Mouse (Mus musculus) kidney, postnatal 25 days (tissue): ENCODE results near the gene D430042O09Rik.

Source experiments
- DNase-seq, 2 experiments: peaks; one replicate each; pipeline ENCODE4 v3.0.0; 2021; ENCODE audit warnings: mixed read lengths in 2 of 2

Gene D430042O09Rik

DNA sequence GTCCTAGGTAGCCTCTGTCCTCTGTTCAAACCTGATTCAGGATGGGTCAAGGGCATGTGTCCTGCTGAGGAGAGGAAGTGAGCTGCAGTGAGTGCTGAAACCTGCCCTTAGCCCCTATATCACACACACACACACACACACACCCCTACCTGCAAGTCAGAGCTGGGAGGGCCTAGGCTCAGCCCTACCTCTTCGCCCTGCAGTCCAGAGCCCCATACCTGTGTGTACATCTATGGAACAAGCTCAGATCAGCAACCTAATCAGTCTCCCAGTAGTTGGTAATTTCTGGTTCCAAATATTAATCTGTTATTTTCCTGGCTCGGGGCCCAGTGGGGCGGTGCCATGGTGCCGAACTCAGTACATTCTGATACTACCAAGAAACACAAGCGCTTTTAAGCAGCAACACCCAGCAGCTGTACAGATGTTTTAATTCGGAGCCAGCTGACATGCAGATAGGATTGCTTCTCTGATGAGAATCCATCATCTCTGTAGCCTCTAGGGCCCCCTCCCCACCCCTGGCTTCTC, 166.3 kb downstream of the D430042O09Rik start:
- DNase-seq, result no peak

DNA sequence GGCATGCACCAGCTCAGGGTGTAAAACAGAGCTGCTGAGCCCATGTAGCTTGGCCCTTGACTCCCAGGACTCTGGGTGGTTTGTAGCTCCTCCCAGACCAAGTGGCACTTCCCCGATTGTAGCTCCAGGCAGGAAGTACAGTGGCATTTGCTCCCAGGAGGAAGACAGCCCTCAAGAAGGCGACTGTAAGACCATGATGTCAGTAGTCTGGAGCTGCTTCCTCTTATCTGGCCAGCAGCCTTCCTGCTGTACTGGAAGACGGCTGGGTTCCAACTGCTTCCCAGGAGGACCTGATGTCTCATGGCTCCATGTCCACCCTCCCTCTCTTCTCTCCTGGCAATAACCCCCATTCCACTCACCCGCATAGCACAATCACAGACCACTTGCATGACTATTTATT, 170.4 kb downstream of the D430042O09Rik start:
- no peak for DNase-seq

DNA sequence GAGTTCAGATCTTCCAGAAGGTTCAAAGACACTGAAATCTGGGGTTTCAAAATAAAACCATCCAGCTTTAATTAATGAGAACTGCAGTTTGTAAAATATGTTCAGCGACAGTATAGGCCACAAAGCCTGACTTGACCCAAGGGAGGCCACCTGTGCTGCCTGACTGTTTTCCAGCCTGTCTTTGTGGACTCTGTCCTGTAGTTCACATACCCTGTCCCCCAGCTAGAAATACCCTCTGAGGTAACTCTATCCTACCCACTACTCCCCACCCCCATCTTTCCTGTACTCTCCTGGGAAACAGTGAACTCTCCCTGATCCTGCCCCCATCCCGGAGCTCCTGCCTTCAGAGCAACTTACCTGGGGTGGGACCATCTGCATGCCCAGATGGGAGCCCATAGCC, 175.5 kb downstream of the D430042O09Rik start:
- DNase-seq, result no peak

DNA sequence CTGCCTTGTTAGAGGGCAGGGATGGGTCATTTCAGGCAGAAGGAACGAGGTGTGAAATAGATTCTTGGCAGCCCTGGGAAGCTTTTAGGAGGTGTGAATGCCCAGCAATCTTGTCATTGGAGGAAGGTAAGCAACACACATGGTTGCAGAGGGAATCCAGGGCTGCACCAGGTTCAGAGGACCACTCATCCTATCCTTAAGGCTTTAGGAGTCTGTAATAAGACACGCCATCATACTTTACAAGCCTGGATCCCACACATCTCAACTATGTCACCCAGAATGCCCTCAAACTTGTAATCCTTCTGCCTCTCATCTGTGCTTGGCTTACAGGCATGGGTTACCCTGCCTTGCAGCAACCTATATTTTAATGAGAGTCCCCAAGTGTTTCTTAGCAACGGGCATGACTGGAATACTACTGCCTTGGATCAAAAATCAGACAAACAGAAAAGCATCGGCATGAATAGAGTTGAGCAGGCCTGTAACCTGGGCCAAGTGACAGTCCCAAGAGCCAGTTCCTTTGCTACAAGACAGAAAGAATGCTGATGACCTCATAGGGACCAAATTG, 178.5 kb downstream of the D430042O09Rik start:
- no peak for DNase-seq

DNA sequence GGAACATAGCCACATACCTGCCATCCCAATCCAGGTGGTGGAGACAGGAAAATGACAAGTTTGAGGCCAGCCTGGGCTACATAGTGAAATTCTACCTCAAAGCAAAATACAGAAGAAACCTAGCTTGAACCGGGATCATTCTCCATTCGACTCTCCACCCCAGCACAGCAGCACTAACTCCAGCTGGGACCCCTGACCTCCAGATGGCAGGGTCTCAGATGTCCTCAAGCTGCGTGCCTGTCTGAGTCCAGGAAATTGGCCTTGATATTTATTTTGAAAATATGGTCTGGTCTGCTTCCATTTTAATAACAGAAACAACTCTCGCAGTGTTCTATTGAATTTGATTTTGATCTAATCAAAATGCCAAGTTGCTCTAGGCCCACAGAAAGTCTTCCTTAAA, 179.4 kb downstream of the D430042O09Rik start:
- DNase-seq, result no peak

DNA sequence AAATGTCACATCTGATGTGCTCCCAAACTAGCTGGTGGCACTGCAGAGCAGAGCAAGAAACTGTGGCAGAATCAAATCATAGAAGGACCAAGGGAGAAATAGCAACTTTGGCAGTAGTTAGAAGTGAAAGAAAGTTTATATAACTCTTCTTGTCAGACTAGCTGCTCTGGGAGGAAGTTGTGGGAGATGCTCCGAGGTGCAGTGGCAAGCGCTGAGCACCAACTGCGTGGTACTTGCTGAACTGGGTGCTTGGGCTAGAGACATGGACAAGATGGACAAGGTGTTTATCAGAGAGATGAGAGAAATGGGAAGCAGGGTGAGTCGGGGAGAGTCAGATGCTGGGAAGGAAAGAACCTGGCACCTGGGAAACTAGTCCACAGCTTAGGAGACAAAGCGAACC, 180.1 kb downstream of the D430042O09Rik start:
- no peak for DNase-seq

DNA sequence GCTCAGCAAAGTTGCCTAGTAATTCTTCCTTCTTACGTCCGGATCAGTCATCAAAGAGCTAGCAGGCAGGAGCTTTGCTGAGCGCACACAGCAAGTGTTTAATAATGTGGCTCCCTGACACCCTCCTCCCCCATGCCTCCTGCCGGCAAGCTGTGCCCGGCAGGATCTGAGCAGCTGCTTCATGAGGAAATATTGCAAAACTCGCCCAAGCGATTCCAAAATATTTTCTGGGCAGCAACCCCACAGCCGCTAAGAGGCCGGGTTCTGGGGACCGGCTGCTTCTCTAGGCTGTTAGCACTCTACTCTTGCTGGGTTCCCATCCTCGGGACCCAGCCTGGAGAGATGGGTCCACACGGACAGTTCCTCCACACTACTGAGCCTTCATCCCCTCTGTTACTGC, 180.7 kb downstream of the D430042O09Rik start:
- no peak for DNase-seq

DNA sequence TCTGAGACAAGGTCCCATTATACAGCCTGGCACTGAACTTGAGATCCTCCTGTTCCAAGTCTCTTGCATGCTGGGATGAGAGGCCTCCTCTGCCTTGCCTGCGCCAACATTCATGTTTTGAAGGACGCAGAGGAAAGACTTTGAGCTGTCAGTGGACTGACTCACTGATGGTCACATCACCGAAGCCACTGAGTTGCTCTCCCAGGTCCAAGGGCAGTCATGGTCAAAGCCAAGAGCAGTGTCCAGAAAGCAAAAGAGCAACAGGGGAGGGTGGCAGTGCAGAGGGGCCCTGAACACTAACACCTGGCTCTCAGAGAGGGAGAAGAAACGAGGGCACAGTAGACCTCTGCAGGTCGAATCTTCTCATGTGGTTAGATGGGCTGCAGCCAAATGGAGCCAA, 185.9 kb downstream of the D430042O09Rik start:
- peak in 1 of 2 experiments; percentile 6 for DNase-seq

DNA sequence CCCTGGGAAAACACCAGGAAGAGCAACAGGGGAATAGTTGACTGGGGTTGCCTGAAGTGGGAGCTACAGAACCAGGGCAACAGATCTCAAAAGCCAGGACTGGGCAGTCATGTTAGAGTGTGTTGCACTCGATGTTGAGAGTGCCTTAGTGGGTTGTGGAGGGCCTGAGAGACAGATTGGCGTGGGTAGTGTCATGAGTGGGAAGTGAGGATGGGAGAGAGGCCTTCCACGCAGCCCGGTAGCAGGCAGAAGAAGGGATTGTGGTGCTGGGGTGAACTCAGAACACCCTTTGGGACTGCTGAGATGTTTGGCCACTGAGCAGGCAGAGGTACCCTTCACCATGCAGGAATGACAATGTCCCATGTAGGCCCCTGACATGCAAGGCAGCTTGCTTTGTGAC, 189.4 kb downstream of the D430042O09Rik start:
- DNase-seq, result peak in 1 of 2 experiments; percentile 19

DNA sequence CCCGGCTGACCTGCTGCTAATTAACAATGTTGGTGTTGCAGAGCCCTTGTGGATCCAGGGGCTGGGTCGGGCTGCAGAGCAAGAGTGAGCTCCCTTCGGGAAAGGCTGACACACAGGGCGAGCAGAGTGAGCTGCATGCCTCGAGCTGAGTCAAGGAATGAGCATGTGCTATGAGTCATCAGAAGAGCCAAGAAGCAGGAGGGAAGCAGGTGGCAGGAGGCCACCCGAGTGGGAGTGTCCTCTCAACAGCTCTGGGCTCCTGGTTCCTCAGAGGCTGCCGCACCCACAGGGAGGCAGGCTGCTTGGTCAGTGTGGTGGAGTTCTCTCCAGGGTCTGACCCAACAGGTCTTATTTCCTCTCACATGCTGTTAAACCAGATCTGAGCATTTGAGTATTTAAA, 191.3 kb downstream of the D430042O09Rik start:
- peak in 1 of 2 experiments; percentile 42 for DNase-seq

DNA sequence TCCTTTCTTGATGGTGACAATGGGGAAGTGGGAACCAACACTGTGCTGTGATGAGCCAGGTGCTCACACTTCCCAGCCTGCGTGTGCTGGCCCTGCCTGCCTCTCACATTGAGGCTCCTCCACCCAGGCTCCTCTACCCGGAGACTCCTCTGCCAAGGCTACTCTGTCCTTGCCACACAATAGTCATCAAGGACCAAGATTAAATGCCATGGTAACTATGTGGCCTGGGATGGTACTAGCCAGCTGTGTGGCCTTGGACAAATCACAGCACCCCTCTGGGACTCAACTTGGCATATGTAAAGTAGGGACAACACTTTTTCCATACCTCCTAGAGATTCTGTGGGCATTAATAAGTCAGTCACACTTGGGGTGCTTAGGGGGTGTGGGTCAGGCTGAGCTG, 192.2 kb downstream of the D430042O09Rik start:
- DNase-seq, result peak in 1 of 2 experiments; percentile 16

DNA sequence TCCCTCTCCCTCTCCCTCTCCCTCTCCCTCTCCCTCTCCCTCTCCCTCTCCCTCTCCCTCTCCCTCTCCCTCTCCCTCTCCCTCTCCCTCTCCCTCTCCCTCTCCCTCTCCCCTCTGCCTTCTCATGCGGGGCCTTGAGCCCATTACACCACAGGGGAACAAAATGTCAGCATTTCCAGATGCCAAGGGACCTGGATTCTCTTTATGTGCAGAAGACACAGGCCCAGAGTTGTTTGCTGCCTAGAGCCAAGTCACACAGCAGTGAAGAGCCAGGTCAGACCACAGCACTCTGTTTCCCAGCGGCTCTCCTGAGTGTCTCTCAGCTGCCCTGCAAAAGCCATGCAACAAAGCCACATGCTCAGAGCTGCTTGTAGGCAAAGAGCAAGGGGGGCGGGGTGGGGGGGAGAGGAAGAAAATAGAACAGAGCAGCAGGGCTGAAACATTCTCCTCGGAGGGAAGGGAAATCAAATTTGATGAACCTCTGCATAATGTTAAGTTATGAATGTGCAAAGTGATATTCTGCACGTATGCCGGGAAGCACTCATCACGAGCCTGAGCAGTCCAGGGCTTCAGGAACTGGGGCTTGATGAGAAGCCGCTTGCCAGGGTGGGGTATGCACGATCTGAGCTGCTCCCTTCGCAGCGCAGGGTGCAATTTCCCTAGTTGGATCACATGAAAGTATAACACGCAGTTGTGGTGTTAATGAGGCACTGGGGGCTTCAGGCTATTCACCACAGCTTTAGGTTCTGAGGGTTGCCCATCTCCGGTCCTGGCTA, 192.9 kb downstream of the D430042O09Rik start:
- no peak for DNase-seq

DNA sequence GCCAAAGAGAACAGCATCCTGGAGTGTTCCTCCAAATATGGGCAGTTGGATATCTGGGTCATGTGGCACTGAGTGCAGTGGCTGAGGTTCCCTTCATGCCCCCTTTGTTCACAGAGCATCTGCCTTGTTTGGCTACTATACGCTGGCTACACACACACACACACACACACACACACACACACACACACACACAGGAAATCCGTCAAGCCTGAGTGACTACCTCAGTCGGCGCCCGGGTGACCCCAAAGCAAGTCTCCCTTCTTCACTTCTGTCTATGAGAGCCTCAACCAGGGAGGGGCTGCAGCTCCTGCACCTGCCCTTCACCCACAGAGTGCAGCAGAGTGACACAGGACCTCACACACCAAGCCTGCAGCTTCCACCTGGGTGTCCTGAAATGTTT, 213.1 kb downstream of the D430042O09Rik start:
- DNase-seq, result peak in 1 of 2 experiments; percentile 16

DNA sequence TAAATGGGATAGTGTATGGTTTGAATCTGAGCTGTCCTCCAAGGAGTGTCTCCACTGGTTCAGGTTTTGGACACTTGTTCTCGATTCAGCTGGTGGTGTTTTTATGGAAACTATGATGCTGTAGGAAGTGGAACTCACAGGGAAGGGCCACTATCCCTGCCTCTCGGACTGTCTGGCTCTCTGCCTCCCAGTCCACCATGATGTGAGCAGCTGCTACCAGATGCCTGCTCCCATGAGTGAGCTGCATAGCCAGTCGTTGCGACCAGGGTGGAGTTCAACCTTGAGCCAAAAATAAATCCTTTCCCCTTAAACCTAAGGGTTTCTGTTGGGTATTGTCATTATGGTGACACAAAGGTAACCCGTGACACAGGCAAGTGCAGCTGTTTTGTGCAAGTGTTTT, 216.4 kb downstream of the D430042O09Rik start:
- DNase-seq, result no peak
